ENCODE assay signal across 26 mouse cellular contexts in the genomic region with DNA sequence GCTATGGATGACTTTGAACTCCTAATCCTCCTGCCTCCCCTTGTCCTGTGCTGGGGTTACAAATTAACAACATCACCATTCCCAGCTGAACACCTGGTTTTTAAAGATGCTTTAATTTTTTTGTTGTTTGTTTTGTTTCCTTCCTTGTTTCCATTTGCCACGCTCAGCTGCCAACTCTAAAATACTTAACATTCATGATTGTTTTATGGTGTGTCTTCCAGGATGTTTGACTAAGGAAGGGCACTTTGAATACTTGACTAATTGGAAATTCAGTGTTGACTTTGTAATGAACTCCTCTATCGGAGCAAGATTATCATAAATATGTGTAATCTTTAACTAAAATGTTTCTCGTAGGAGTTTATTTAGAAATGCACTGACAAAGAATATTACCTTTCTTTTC. TPM values are rescaled to one million over a fixed set of nuclear protein-coding genes. Genes with fewer than 3 reads are reported as not detected.
DNase-seq lines count a peak whose midpoint lies in the region; ATAC-seq and TF ChIP-seq lines count a peak whose summit lies in the region.
"Had no signal": no experiment of that assay in that cellular context is flagged by ENCODE, and none has a peak within 500 bp of the region (broad histone marks: within the 10 kb centered on the region; RNA-seq: fewer than 3 reads in every experiment).

No protein-coding gene starts in this region.

- no peaks in the 10 kb centered on the region for H3K9me3 ChIP-seq in intestine, embryonic 16.5 days (ENCODE audit: control insufficient read depth, low read length)
- H3K9me3 ChIP-seq: embryonic facial prominence, embryonic 12.5 days; embryonic facial prominence, embryonic 15.5 days; hindbrain, embryonic 12.5 days had no signal

- TF ChIP-seq POLR2A in kidney, adult 2 months (IDR thresholded peaks at IDR 0.05; ENCODE audit: low read depth, low read length), result no peak
- TF ChIP-seq POLR2A in small intestine, adult 2 months (IDR thresholded peaks at IDR 0.05; ENCODE audit: low read depth, low read length), result no peak

- 46% methylated on average over 3 of the region's 3 CpGs for WGBS in kidney, adult 2 months
- 48% methylated on average over 3 of the region's 3 CpGs for WGBS in intestine, embryonic 16.5 days
- 24% methylated on average over 3 of the region's 3 CpGs for WGBS in small intestine, adult 2 months

- H3K27ac ChIP-seq in kidney, adult 2 months (ENCODE audit: insufficient read depth, low read depth, low read length), result peak overlapping the region; percentile 35
- peak overlapping the region; percentile 87 for H3K27ac ChIP-seq in intestine, embryonic 16.5 days (ENCODE audit: low read length)
- H3K27ac ChIP-seq in small intestine, adult 2 months (ENCODE audit: insufficient read depth, low read depth, low read length), result peak overlapping the region; percentile 61
- H3K27ac ChIP-seq: embryonic facial prominence, embryonic 12.5 days; embryonic facial prominence, embryonic 15.5 days; gastrocnemius, adult 2 months; hindbrain, embryonic 12.5 days had no signal

- DNase-seq in kidney, adult 2 months, result no peak
- DNase-seq in kidney, postnatal 10 days, result no peak
- DNase-seq in urinary bladder, postnatal 10 days (ENCODE audit: low spot score), result no peak
- DNase-seq in lung, postnatal 4 days, result no peak
- no peak for DNase-seq in spleen, adult 12 weeks (ENCODE audit: low spot score)
- DNase-seq: adrenal gland, adult 8-10 months; adrenal gland, postnatal 36 days; cerebellum, adult 18-20 months; cerebellum, adult 9-10 months; cerebellum, postnatal 14 days; forebrain, postnatal 0 days; gastrocnemius, adult 2 months; gastrocnemius, postnatal 14 days; heart, adult 11 months had no signal

- TF ChIP-seq CTCF in kidney, adult 2 months (conservative IDR thresholded peaks at IDR 0.05; ENCODE audit: insufficient read depth, insufficient read length, low read depth, low read length), result no peak
- no peak for TF ChIP-seq CTCF in small intestine, adult 2 months (IDR thresholded peaks at IDR 0.05; ENCODE audit: extremely low read depth, insufficient read length, insufficient replicate concordance, low read depth, low read length)

- peak; percentile 57; the same call in 1 of the 2 replicates for ATAC-seq in intestine, embryonic 16.5 days
- ATAC-seq: activated CD4-positive, CD25-positive, alpha-beta regulatory T cell, adult 4 months; forebrain, embryonic 14.5 days; forebrain, postnatal 0 days had no signal

- 0 out of 2 replicates have a peak, but pooled peaks cover 2% of the 10 kb centered on the region for H3K4me1 ChIP-seq in kidney, adult 2 months (ENCODE audit: control insufficient read depth, insufficient read depth, low read length)
- H3K4me1 ChIP-seq in intestine, embryonic 16.5 days (ENCODE audit: control insufficient read depth, insufficient read depth, low read length), result peaks cover 7% of the 10 kb centered on the region
- H3K4me1 ChIP-seq in small intestine, adult 2 months (ENCODE audit: control insufficient read depth, insufficient read depth, insufficient read length, low read length), result peaks cover 10% of the 10 kb centered on the region; the same call in 1 of the 2 replicates
- H3K4me1 ChIP-seq: embryonic facial prominence, embryonic 12.5 days; embryonic facial prominence, embryonic 15.5 days; hindbrain, embryonic 12.5 days had no signal

- H3K9ac ChIP-seq in intestine, embryonic 16.5 days (ENCODE audit: low read depth, low read length), result no peak overlapping the region
- H3K9ac ChIP-seq: embryonic facial prominence, embryonic 12.5 days; embryonic facial prominence, embryonic 15.5 days; forebrain, postnatal 0 days; hindbrain, embryonic 12.5 days had no signal

- no peak overlapping the region for H3K4me3 ChIP-seq in kidney, adult 2 months (ENCODE audit: insufficient read depth, low read depth, low read length)
- H3K4me3 ChIP-seq in intestine, embryonic 16.5 days (ENCODE audit: low read length), result no peak overlapping the region
- H3K4me3 ChIP-seq in small intestine, adult 2 months (ENCODE audit: low read depth, low read length), result no peak overlapping the region
- H3K4me3 ChIP-seq: embryonic facial prominence, embryonic 12.5 days; embryonic facial prominence, embryonic 15.5 days; gastrocnemius, adult 2 months; hindbrain, embryonic 12.5 days had no signal

- no peaks in the 10 kb centered on the region for H3K27me3 ChIP-seq in kidney, adult 2 months (replicated peaks; ENCODE audit: control insufficient read depth, insufficient read depth, low read length)
- no peaks in the 10 kb centered on the region for H3K27me3 ChIP-seq in intestine, embryonic 16.5 days (replicated peaks; ENCODE audit: control insufficient read depth, insufficient read depth, low read length)
- H3K27me3 ChIP-seq in small intestine, adult 2 months (ENCODE audit: control insufficient read depth, insufficient read depth, low read length), result no peaks in the 10 kb centered on the region
- H3K27me3 ChIP-seq: embryonic facial prominence, embryonic 12.5 days; embryonic facial prominence, embryonic 15.5 days; hindbrain, embryonic 12.5 days had no signal

- no peaks in the 10 kb centered on the region; the same call in 1 of the 2 replicates for H3K36me3 ChIP-seq in kidney, adult 2 months (ENCODE audit: control insufficient read depth, insufficient read depth, low read length)
- peaks cover 3% of the 10 kb centered on the region; the same call in 1 of the 2 replicates for H3K36me3 ChIP-seq in intestine, embryonic 16.5 days (ENCODE audit: control insufficient read depth, insufficient read depth, low read length)
- peaks cover 18% of the 10 kb centered on the region for H3K36me3 ChIP-seq in small intestine, adult 2 months (ENCODE audit: control insufficient read depth, insufficient read depth, low read length)

- no peak overlapping the region for H3K4me2 ChIP-seq in intestine, embryonic 16.5 days (ENCODE audit: low read depth, low read length)
- H3K4me2 ChIP-seq: embryonic facial prominence, embryonic 12.5 days; embryonic facial prominence, embryonic 15.5 days; heart, embryonic 11.5 days; hindbrain, embryonic 12.5 days had no signal

RNA-seq across cellular contexts. Expression of gene Golph3l, which starts 12.6 kb away (rescaled TPM):
- polyA plus RNA-seq in kidney, adult 2 months (2012; rRNA removed), result 7.6 and 10.4 TPM in 2 replicates
- 42.6 and 44.3 TPM in 2 replicates for polyA plus RNA-seq in intestine, embryonic 16.5 days (2015; fragmentation: Nextera tagmentation; extraction: Ambion mirVana)
- 1.8 and 4.8 TPM in 2 replicates for polyA plus RNA-seq in small intestine, adult 2 months (2012; rRNA removed)

RNA-seq across cellular contexts. Expression of gene Ensa, which starts 23.5 kb away (rescaled TPM):
- 9.9 and 13.2 TPM in 2 replicates for polyA plus RNA-seq in kidney, adult 2 months (2012; rRNA removed)
- 67.3 and 69.9 TPM in 2 replicates for polyA plus RNA-seq in intestine, embryonic 16.5 days (2015; fragmentation: Nextera tagmentation; extraction: Ambion mirVana)
- polyA plus RNA-seq in small intestine, adult 2 months (2012; rRNA removed), result 5.2 and 10.1 TPM in 2 replicates

RNA-seq across cellular contexts. Expression of gene Hormad1, which starts 41.8 kb away (rescaled TPM):
- not detected in 2 replicates for polyA plus RNA-seq in kidney, adult 2 months (2012; rRNA removed)
- polyA plus RNA-seq in intestine, embryonic 16.5 days (2015; fragmentation: Nextera tagmentation; extraction: Ambion mirVana), result 0.10 TPM in 1 of 2 replicates, not detected in the other
- polyA plus RNA-seq in small intestine, adult 2 months (2012; rRNA removed), result not detected in 2 replicates
- polyA plus RNA-seq: activated CD4-positive, CD25-positive, alpha-beta regulatory T cell, adult 4 months; embryonic facial prominence, embryonic 12.5 days; embryonic facial prominence, embryonic 15.5 days; forebrain, embryonic 11.5 days; forebrain, embryonic 14.5 days; forebrain, postnatal 0 days; frontal cortex, adult 2 months; heart, embryonic 11.5 days; heart, embryonic 14.5 days; heart, postnatal 0 days; hindbrain, embryonic 12.5 days had no signal

RNA-seq across cellular contexts. Expression of gene Mcl1, which starts 57.3 kb away (rescaled TPM):
- 31.9 and 43.0 TPM in 2 replicates for polyA plus RNA-seq in kidney, adult 2 months (2012; rRNA removed)
- 14.7 and 17.0 TPM in 2 replicates for polyA plus RNA-seq in intestine, embryonic 16.5 days (2015; fragmentation: Nextera tagmentation; extraction: Ambion mirVana)
- polyA plus RNA-seq in small intestine, adult 2 months (2012; rRNA removed), result 119 and 327 TPM in 2 replicates

Comparison
In these comparisons a context has a peak if more than half of its experiments do, and no peak if none do; other contexts are left out.
1. H3K27ac ChIP-seq: peak in every context shown above with its lines; median percentile 87 in intestine, embryonic 16.5 days; 61 in small intestine, adult 2 months; 35 in kidney, adult 2 months.